Mouse (Mus musculus): ENCODE measurements around the gene 1700123O20Rik. TPM values are rescaled to one million over a fixed set of nuclear protein-coding genes. Genes with fewer than 3 reads are reported as not detected.

The 1700123O20Rik gene
- total RNA-seq, 4 experiments from 2014 or later: 34.2 to 43.9 (median 39.6) TPM

GRCm38 (mm10) chr14:54727565-54727964 lies 41.5 kb downstream of the 1700123O20Rik start:
- DNase-seq: no peak

- DNase-seq: no peak
These were observed 43.0 kb downstream of the 1700123O20Rik start for GRCm38 (mm10) chr14:54728823-54729653.

GRCm38 (mm10) chr14:54730305-54730704 lies 44.3 kb downstream of the 1700123O20Rik start:
- no peak for DNase-seq

GRCm38 (mm10) chr14:54732206-54732605 lies 46.2 kb downstream of the 1700123O20Rik start:
- no peak for DNase-seq

- DNase-seq: no peak
These were observed 48.0 kb downstream of the 1700123O20Rik start for GRCm38 (mm10) chr14:54734004-54734403.

GRCm38 (mm10) chr14:54735221-54735620 lies 49.2 kb downstream of the 1700123O20Rik start:
- DNase-seq: no peak

- no peak for DNase-seq
These were observed 50.8 kb downstream of the 1700123O20Rik start for GRCm38 (mm10) chr14:54736555-54737552.

GRCm38 (mm10) chr14:54737634-54738033 lies 51.6 kb downstream of the 1700123O20Rik start:
- no peak for DNase-seq

Small RNA genes lying within 50 kb of the gene (microRNA-seq; reads per million reads assigned to microRNA genes)
- gene Mir6948: 0 to 1.0 reads per million in 2 experiments

Other genes starting within 250 kb of the 1700123O20Rik start
- 100 to 1,000 TPM; 119 to 147 (median 137) TPM for gene Lrp10, start 222.1 kb upstream of the 1700123O20Rik start, total RNA-seq (2022)
- 1 to 10 TPM in 1 of 4 experiments, under 1 TPM in 3; 0.25 to 1.9 (median 0.45) TPM for gene Rem2, start 210.1 kb upstream of the 1700123O20Rik start, total RNA-seq (2022)
- 10 to 100 TPM; 48.4 to 53.6 (median 50.9) TPM for gene Prmt5, start 168.7 kb upstream of the 1700123O20Rik start, total RNA-seq (2022)
- gene Haus4, start 131.6 kb upstream of the 1700123O20Rik start, total RNA-seq (2022): 10 to 100 TPM; 24.1 to 34.1 (median 29.4) TPM
- gene Ajuba, start 108.7 kb upstream of the 1700123O20Rik start, total RNA-seq (2022): 10 to 100 TPM; 23.7 to 41.6 (median 32.6) TPM
- 1 to 10 TPM; 3.6 to 6.2 (median 5.0) TPM for gene 4931414P19Rik, start 80.2 kb upstream of the 1700123O20Rik start, total RNA-seq (2022)
- gene Psmb5, start 68.2 kb upstream of the 1700123O20Rik start, total RNA-seq (2022): 100 to 1,000 TPM; 254 to 479 (median 341) TPM
- not detected for gene Psmb11, start 64.8 kb upstream of the 1700123O20Rik start, total RNA-seq (2022)
- gene Gm17606, start 45.3 kb upstream of the 1700123O20Rik start, total RNA-seq (2022): not detected
- gene Cdh24, start 44.9 kb upstream of the 1700123O20Rik start, total RNA-seq (2022): 1 to 10 TPM in 2 of 4 experiments, under 1 TPM in 2; 0.46 to 2.0 (median 1.3) TPM
- 100 to 1,000 TPM; 140 to 305 (median 208) TPM for gene Acin1, start 715 bp downstream of the 1700123O20Rik start, total RNA-seq (2022)
- under 1 TPM in 2 of 4 experiments, not detected in 2; 0.19 to 0.59 TPM for gene Gm29776, start 12.6 kb downstream of the 1700123O20Rik start, total RNA-seq (2022)
- gene Cebpe, start 26.0 kb downstream of the 1700123O20Rik start, total RNA-seq (2022): not detected
- gene Slc7a8, start 95.7 kb downstream of the 1700123O20Rik start, total RNA-seq (2022): 10 to 100 TPM; 26.6 to 51.8 (median 40.3) TPM
- 1 to 10 TPM in 2 of 4 experiments, under 1 TPM in 2; 0.77 to 1.7 (median 1.2) TPM for gene Rnf212b, start 127.9 kb downstream of the 1700123O20Rik start, total RNA-seq (2022)
- 10 to 100 TPM; 18.7 to 29.2 (median 21.7) TPM for gene Homez, start 184.7 kb downstream of the 1700123O20Rik start, total RNA-seq (2022)
- 10 to 100 TPM; 18.5 to 26.6 (median 21.6) TPM for gene Ppp1r3e, start 191.3 kb downstream of the 1700123O20Rik start, total RNA-seq (2022)
- gene Bcl2l2, start 197.2 kb downstream of the 1700123O20Rik start, total RNA-seq (2022): 10 to 100 TPM; 62.9 to 88.0 (median 73.9) TPM
- 1 to 10 TPM in 3 of 4 experiments, under 1 TPM in 1; 0.99 to 9.0 (median 4.4) TPM for gene Gm20521, start 197.2 kb downstream of the 1700123O20Rik start, total RNA-seq (2022)
- gene Pabpn1, start 206.3 kb downstream of the 1700123O20Rik start, total RNA-seq (2022): 100 to 1,000 TPM; 157 to 316 (median 238) TPM
- gene Slc22a17, start 226.9 kb downstream of the 1700123O20Rik start, total RNA-seq (2022): 10 to 100 TPM; 44.9 to 81.7 (median 60.3) TPM
- gene Efs, start 239.9 kb downstream of the 1700123O20Rik start, total RNA-seq (2022): 1 to 10 TPM; 2.5 to 4.4 (median 3.2) TPM
- gene Il25, start 246.5 kb downstream of the 1700123O20Rik start, total RNA-seq (2022): not detected

Measured in adrenal gland, adult 8-10 months (tissue).